Comparison of ENCODE assay signal across 21 mouse cellular contexts in genomic region chr2:164923291-164923690, GRCm38 (mm10). TPM values are rescaled to one million over a fixed set of nuclear protein-coding genes. Genes with fewer than 3 reads are reported as not detected.
DNase-seq lines count a peak whose midpoint lies in the region; ATAC-seq and TF ChIP-seq lines count a peak whose summit lies in the region.
"Had no signal": no experiment of that assay in that cellular context is flagged by ENCODE, and none has a peak within 500 bp of the region (broad histone marks: within the 10 kb centered on the region; RNA-seq: fewer than 3 reads in every experiment).

No protein-coding gene starts in this region.

- H3K4me3 ChIP-seq in hindbrain, postnatal 0 days (ENCODE audit: low read length), result no peak overlapping the region
- no peak overlapping the region for H3K4me3 ChIP-seq in hindbrain, embryonic 11.5 days (ENCODE audit: low read depth, low read length)
- H3K4me3 ChIP-seq: embryonic facial prominence, embryonic 13.5 days; forebrain, embryonic 12.5 days; heart, adult 2 months; heart, embryonic 15.5 days had no signal

- no peaks in the 10 kb centered on the region for H3K4me1 ChIP-seq in hindbrain, postnatal 0 days (ENCODE audit: insufficient read depth, low read length)
- 0 out of 2 replicates have a peak, but pooled peaks cover 2% of the 10 kb centered on the region for H3K4me1 ChIP-seq in hindbrain, embryonic 11.5 days (replicated peaks; ENCODE audit: control insufficient read depth, insufficient read depth, low read length)

- H3K27me3 ChIP-seq in hindbrain, postnatal 0 days (ENCODE audit: insufficient read depth, low read length), result no peaks in the 10 kb centered on the region
- no peaks in the 10 kb centered on the region for H3K27me3 ChIP-seq in hindbrain, embryonic 11.5 days (ENCODE audit: control insufficient read depth, insufficient read depth, low read length)
- H3K27me3 ChIP-seq: embryonic facial prominence, embryonic 13.5 days; forebrain, embryonic 12.5 days had no signal

- 43% methylated on average over 4 of the region's 4 CpGs for WGBS in hindbrain, postnatal 0 days
- 48% methylated on average over 4 of the region's 4 CpGs for WGBS in hindbrain, embryonic 11.5 days

- no peak for ATAC-seq in hindbrain, postnatal 0 days
- no peak for ATAC-seq in hindbrain, embryonic 11.5 days (ENCODE audit: low FRiP score)
- ATAC-seq: activated CD4-positive, CD25-positive, alpha-beta regulatory T cell, adult 4 months; forebrain, embryonic 16.5 days; hindbrain, embryonic 16.5 days; Patski had no signal

- 0 out of 2 replicates have a peak overlapping the region, but pooled peaks have one; percentile 0 for H3K9ac ChIP-seq in hindbrain, postnatal 0 days (replicated peaks; ENCODE audit: low read length)
- H3K9ac ChIP-seq in hindbrain, embryonic 11.5 days (ENCODE audit: low read depth, low read length), result no peak overlapping the region
- H3K9ac ChIP-seq: embryonic facial prominence, embryonic 13.5 days; forebrain, embryonic 12.5 days; heart, embryonic 15.5 days had no signal

- H3K9me3 ChIP-seq in hindbrain, postnatal 0 days (ENCODE audit: low read length), result no peaks in the 10 kb centered on the region
- H3K9me3 ChIP-seq in hindbrain, embryonic 11.5 days (ENCODE audit: control insufficient read depth, low read length), result no peaks in the 10 kb centered on the region
- H3K9me3 ChIP-seq: embryonic facial prominence, embryonic 13.5 days; forebrain, embryonic 12.5 days; heart, embryonic 15.5 days had no signal

- DNase-seq in adrenal gland, adult 2 months, result peak; percentile 72
- DNase-seq in adrenal gland, postnatal 4 days (ENCODE audit: low spot score in 2 of 2), result no peak
- no peak for DNase-seq in hindbrain, postnatal 0 days (ENCODE audit: low spot score)
- DNase-seq in hindbrain, embryonic 11.5 days (ENCODE audit: low spot score), result no peak
- peak; percentile 43 for DNase-seq in adrenal gland, postnatal 10 days
- DNase-seq in retina, postnatal 1 day, result peak; percentile 86
- no peak for DNase-seq in cerebellum, postnatal 14 days
- DNase-seq: cerebellum, adult 18-20 months; cerebellum, adult 9-11 months; gastrocnemius, postnatal 14 days; heart, adult 2 months; heart, postnatal 14 days; kidney, adult 11 months had no signal

- H3K4me2 ChIP-seq in hindbrain, postnatal 0 days (ENCODE audit: low read depth, low read length), result no peak overlapping the region
- H3K4me2 ChIP-seq in hindbrain, embryonic 11.5 days (replicated peaks; ENCODE audit: low read depth, low read length), result no peak overlapping the region
- H3K4me2 ChIP-seq: embryonic facial prominence, embryonic 13.5 days; forebrain, embryonic 12.5 days; heart, embryonic 11.5 days; heart, embryonic 15.5 days had no signal

- no peaks in the 10 kb centered on the region for H3K36me3 ChIP-seq in hindbrain, postnatal 0 days (ENCODE audit: insufficient read depth, low read length)
- H3K36me3 ChIP-seq in hindbrain, embryonic 11.5 days (ENCODE audit: control insufficient read depth, insufficient read depth, low read length), result 0 out of 2 replicates have a peak, but pooled peaks cover 2% of the 10 kb centered on the region

- no peak for TF ChIP-seq CTCF in hindbrain, postnatal 0 days (IDR thresholded peaks at IDR 0.05; ENCODE audit: low read depth)

- no peak overlapping the region for H3K27ac ChIP-seq in hindbrain, postnatal 0 days
- no peak overlapping the region for H3K27ac ChIP-seq in hindbrain, embryonic 11.5 days (ENCODE audit: low read depth, low read length)
- H3K27ac ChIP-seq: embryonic facial prominence, embryonic 13.5 days; forebrain, embryonic 12.5 days; heart, adult 2 months; heart, embryonic 15.5 days had no signal

RNA-seq across cellular contexts. Expression of gene Zfp335, which starts 11.7 kb away (rescaled TPM):
- 10 to 100 TPM; 16.7 to 21.9 TPM for total RNA-seq in adrenal gland, adult 2 months (2021)
- polyA plus RNA-seq in adrenal gland, adult 2 months (2012; rRNA removed), result 37.4 TPM in 2 replicates
- 10 to 100 TPM; 20.7 to 21.7 TPM for total RNA-seq in adrenal gland, postnatal 4 days (2021)
- total RNA-seq in hindbrain, postnatal 0 days (2014; rRNA removed), result 26.5 and 28.3 TPM in 2 replicates
- polyA plus RNA-seq in hindbrain, postnatal 0 days (2015; fragmentation: Nextera tagmentation; extraction: Ambion mirVana), result 9.0 and 9.2 TPM in 2 replicates
- polyA plus RNA-seq in hindbrain, embryonic 11.5 days (2014; fragmentation: Nextera tagmentation; extraction: Ambion mirVana), result 8.6 and 8.8 TPM in 2 replicates
- total RNA-seq in adrenal gland, postnatal 10 days (2021), result 10 to 100 TPM; 13.4 to 16.2 TPM

RNA-seq across cellular contexts. Expression of gene Mmp9, which starts 17.3 kb away (rescaled TPM):
- total RNA-seq in adrenal gland, adult 2 months (2021), result 1 to 10 TPM; 1.4 to 2.1 TPM
- polyA plus RNA-seq in adrenal gland, adult 2 months (2012; rRNA removed), result 1.6 and 3.4 TPM in 2 replicates
- 1 to 10 TPM; 3.4 to 5.7 TPM for total RNA-seq in adrenal gland, postnatal 4 days (2021)
- total RNA-seq in hindbrain, postnatal 0 days (2014; rRNA removed), result 8.8 and 14.4 TPM in 2 replicates
- 6.7 and 7.1 TPM in 2 replicates for polyA plus RNA-seq in hindbrain, postnatal 0 days (2015; fragmentation: Nextera tagmentation; extraction: Ambion mirVana)
- 1.3 TPM in 2 replicates for polyA plus RNA-seq in hindbrain, embryonic 11.5 days (2014; fragmentation: Nextera tagmentation; extraction: Ambion mirVana)
- total RNA-seq in adrenal gland, postnatal 10 days (2021), result 10 to 100 TPM in 1 of 2 experiments, 1 to 10 TPM in 1; 2.6 to 24.5 TPM

RNA-seq across cellular contexts. Expression of gene Slc12a5, which starts 37.3 kb away (rescaled TPM):
- total RNA-seq in adrenal gland, adult 2 months (2021), result 1 to 10 TPM; 3.5 to 5.4 TPM
- 21.4 and 27.6 TPM in 2 replicates for polyA plus RNA-seq in adrenal gland, adult 2 months (2012; rRNA removed)
- total RNA-seq in adrenal gland, postnatal 4 days (2021), result 10 to 100 TPM; 12.7 to 14.0 TPM
- total RNA-seq in hindbrain, postnatal 0 days (2014; rRNA removed), result 257 TPM in 2 replicates
- 67.1 and 71.0 TPM in 2 replicates for polyA plus RNA-seq in hindbrain, postnatal 0 days (2015; fragmentation: Nextera tagmentation; extraction: Ambion mirVana)
- polyA plus RNA-seq in hindbrain, embryonic 11.5 days (2014; fragmentation: Nextera tagmentation; extraction: Ambion mirVana), result 7.4 and 7.5 TPM in 2 replicates
- total RNA-seq in adrenal gland, postnatal 10 days (2021), result 1 to 10 TPM; 4.5 to 7.7 TPM

RNA-seq across cellular contexts. Expression of gene Pcif1, which starts 44.2 kb away (rescaled TPM):
- 10 to 100 TPM; 45.1 to 51.6 TPM for total RNA-seq in adrenal gland, adult 2 months (2021)
- polyA plus RNA-seq in adrenal gland, adult 2 months (2012; rRNA removed), result 66.3 and 67.2 TPM in 2 replicates
- total RNA-seq in adrenal gland, postnatal 4 days (2021), result 10 to 100 TPM; 78.8 to 80.7 TPM
- 76.7 and 83.7 TPM in 2 replicates for total RNA-seq in hindbrain, postnatal 0 days (2014; rRNA removed)
- 107 and 108 TPM in 2 replicates for polyA plus RNA-seq in hindbrain, postnatal 0 days (2015; fragmentation: Nextera tagmentation; extraction: Ambion mirVana)
- 58.1 and 60.0 TPM in 2 replicates for polyA plus RNA-seq in hindbrain, embryonic 11.5 days (2014; fragmentation: Nextera tagmentation; extraction: Ambion mirVana)
- 10 to 100 TPM; 47.1 to 55.0 TPM for total RNA-seq in adrenal gland, postnatal 10 days (2021)

Comparison
In these comparisons a context has a peak if more than half of its experiments do, and no peak if none do; other contexts are left out.
1. DNase-seq: peak in adrenal gland, adult 2 months (single experiment), adrenal gland, postnatal 10 days (single experiment) and retina, postnatal 1 day (single experiment); none in adrenal gland, postnatal 4 days (0 of 2), hindbrain, postnatal 0 days (single experiment), hindbrain, embryonic 11.5 days (single experiment) and cerebellum, postnatal 14 days (0 of 2).
2. RNA of gene Slc12a5, which starts 37.3 kb away (total RNA-seq): 257 TPM in hindbrain, postnatal 0 days; 12.7 to 14.0 TPM in adrenal gland, postnatal 4 days, 4.5 to 7.7 TPM in adrenal gland, postnatal 10 days and 3.5 to 5.4 TPM in adrenal gland, adult 2 months; every median in the first group is over 10 times any median in the second.